Mouse (Mus musculus) brain, adult 2 months (tissue): ENCODE data around the gene Sfxn5.
A peak's percentile ranks its signal among the peaks of the same experiment; 100 is the strongest.

ENCODE experiments used
- DNase-seq: peaks from one replicate; pipeline ENCODE4 v3.0.0; 2011; ENCODE audit warnings: low read depth, low spot score

Sfxn5 gene

DNA sequence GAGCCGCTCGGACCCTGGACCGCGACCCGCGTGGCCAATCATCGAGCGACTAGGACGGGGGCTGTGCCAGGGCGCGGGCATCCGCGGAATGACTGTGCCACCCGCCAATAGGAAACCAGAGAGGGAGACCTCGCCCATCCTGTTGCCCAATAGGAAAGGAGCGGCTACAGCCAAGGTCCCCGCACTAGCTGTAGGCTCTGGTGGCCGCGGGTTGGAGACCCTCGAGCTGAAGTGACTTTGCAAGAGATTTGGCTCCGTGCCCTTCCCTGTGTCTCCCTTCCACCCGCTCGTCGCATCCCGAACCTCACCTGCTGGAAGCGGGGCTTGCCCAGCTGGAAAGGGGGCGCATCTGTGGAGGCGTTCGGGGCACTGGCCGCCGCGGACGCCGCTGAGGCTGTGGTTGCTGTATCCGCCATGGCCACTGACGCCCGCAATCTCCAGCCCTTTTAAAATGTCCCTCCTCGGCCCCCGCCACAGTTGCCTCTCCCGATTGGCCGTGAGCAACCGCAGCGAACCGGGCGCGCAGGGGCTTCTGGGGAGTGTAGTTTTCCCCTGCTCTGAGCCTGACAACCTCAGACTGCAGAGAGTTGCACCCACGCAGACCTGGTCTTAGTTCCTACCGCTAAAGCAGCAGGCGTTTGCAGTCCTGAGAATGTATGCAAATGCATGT lies at the start of gene Sfxn5:
Sfxn5 (minus strand) TSS at position 423 of the 670 bp plus-strand sequence.
- peak; percentile 98 for DNase-seq

DNA sequence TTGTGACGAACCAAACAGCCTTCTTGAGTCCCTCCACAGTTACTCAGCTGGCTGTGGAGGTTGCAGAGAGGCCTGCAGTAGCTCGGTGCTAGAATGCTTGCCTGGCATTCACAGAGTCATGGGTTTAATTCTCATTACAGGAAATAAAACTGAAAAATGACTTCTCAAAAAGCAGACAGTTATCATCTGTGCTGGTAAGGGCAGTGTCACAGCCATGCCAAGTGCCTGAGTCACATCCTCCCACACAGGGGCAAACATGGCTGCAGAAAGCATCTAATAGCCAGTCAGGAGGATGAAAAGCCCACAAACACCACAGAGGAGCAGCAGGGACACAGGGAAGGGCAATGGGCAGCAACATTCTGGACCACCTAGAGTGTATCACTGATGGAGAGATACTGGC lies 49.6 kb upstream of the Sfxn5 start:
- DNase-seq = no peak

DNA sequence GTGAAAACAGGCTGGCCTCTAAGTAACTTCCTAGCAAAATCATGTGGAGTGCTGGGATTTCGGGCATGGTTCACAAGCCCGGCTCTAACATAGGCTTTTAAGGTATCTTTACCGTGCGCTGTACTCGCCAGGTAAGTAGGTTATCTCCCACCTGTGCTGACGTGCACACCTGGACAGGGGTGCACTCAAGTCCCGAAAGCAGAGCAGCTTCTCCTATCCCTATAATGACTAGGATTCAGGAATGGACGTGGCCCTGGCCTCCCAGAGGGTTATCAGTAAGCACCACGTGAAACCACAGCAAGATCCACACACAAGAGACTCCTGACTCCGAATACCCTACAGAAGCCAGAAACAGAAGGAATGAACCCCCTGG lies 48.4 kb upstream of the Sfxn5 start:
- DNase-seq = no peak

DNA sequence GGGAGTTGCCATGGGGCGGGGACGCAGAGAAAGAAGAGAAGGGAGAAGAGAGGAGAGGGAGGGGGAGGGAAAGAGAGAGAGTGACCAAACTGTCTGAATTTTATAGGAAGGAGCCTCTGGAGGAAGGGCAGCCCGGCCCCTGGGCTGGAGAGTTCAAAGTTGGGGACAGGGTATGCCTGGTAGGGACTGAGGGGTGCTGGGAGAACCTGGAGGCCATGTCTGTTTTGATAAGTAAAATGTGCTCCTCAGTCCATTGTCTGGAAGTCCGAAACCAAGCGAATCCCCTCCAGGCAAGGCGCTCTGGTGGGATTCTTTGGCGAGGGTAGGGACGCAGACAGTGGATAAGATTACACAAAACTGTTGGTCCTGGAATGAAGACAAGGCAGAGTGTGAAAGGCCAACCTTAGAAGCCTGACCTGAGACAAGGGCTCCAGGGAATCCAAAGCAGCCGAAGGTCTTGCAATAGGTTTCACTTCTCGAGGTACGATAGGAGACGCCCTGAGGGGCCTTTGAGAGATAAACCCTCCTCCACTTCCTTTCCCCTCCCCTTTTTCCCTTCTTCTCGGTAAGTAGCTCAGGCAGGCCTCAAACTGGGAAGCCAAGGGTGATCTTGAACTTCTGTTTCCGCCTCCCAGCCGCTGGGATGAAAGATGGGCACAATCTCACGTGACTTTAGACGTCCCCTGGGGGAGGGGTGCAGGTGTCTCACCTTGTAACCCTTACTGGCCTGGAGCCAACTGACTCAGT lies 47.9 kb upstream of the Sfxn5 start:
- DNase-seq = no peak

DNA sequence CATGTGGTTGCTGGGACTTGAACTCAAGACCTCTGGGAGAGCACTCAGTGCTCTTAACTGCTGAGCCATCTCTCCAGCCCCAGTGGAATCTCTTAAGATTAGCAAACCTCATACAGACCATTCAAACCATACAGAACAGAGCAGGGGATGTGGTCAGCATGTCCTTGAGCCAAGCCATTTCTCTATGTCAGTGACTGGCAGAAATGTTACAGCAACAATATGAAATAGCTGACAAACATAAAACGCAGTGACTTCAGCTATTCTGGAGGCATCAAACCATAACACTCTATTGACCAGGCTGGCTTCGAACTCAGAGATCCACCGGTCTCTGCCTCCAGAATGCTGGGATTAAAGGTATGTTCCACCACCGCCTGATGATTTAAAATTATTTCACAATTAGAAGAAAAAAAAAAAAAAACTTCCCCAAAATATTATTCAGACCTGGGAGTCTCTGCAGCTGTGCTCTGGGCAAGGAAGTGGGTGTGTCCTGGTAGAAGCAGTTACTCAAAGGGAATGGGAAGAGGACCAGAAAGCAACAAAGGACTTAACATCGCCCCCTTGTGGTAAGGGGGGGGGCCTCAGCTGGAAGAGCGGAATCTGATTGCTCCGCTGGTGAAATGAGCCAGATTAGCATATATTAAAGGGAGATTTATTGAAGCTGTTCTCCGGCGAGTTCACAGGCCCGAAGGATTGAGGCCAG lies 47.1 kb upstream of the Sfxn5 start:
- DNase-seq = peak; percentile 89

DNA sequence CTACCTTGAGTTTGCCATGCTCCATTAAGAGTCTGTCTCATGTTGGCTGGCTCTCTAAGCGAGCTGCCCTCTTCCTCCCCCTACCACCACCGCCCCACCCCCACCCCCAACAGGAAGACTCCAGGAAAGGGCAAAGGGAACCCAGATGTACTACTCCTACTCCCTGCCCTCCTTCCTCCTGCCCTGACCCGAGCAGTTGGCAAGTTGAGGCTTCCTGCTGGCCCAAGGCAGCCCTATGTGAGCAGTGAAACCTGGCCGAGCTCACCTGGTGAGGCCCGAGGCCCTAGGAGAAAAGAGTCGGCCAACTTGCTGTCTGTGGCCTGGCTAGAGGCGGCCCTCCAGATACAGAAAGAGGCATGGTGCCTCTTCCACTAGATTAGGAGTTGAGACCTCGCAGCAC lies 45.4 kb upstream of the Sfxn5 start:
- no peak for DNase-seq

DNA sequence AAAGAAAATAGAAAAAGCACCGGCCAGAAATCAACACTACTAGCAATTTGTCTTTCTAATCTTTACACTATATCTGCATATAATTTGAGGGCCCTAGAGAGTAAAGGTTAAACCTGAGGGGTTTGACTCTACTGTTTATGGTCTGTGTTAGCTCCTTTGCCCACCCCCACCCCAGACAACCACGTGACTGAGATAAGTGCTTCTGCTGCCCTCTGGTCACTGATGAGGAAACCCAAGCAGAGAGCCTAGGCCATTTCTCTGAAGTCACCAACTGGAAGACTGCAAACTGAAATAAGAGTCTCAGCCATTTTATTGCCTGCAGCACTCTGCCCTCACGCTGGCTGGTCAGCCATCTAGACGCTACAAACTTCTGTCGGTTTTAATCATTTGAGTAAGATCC lies 44.7 kb upstream of the Sfxn5 start:
- no peak for DNase-seq

DNA sequence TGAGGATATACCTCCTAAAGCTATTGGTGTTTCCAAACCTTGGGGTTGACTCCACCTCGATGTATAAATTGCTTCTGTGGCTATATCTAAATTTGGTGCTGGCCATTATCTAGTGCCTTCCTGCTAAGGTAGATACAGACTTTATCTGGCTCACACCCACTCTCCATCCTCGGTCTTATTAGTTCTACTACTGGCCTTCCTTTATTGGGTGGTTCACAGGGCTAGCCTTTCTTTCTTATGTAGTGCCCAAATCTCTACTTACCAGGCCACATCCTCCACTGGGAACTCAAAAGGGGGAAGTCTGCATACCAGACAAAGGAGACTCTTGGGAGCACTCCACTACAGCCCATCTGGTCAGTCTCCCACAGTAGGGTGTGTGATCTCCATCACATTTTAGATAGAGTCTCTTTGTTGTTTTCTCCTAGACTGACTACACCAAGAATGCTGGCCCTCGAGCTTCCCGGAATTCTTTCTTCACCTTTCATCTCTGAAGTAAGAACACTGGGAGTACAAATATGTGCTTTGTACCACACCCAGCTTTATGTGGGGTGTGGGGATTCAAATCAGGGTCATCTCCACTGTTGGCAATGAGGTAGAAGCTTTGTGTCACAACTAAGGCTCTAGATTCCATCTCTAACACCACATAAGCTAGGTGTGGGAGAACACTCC lies 44.0 kb upstream of the Sfxn5 start:
- no peak for DNase-seq

DNA sequence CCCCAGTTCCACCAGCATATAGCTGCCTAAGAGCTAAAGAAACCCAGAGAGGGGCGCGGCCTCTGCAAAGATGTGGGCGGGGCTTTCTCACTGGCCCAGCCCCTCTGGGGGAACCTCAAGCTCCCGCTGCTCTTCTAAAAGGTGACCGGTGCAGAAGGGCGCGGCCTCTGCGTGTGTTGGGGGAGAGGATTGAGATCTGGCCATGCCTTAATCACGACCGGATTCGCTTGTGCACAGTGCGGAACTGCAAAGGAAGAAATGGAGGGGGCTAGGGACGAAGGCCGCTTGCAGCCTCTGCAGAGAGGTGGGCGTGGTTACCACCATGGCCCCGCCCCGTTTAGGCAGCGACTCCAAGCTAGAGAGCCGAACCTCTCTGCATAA lies 41.5 kb upstream of the Sfxn5 start:
- peak; percentile 98 for DNase-seq

DNA sequence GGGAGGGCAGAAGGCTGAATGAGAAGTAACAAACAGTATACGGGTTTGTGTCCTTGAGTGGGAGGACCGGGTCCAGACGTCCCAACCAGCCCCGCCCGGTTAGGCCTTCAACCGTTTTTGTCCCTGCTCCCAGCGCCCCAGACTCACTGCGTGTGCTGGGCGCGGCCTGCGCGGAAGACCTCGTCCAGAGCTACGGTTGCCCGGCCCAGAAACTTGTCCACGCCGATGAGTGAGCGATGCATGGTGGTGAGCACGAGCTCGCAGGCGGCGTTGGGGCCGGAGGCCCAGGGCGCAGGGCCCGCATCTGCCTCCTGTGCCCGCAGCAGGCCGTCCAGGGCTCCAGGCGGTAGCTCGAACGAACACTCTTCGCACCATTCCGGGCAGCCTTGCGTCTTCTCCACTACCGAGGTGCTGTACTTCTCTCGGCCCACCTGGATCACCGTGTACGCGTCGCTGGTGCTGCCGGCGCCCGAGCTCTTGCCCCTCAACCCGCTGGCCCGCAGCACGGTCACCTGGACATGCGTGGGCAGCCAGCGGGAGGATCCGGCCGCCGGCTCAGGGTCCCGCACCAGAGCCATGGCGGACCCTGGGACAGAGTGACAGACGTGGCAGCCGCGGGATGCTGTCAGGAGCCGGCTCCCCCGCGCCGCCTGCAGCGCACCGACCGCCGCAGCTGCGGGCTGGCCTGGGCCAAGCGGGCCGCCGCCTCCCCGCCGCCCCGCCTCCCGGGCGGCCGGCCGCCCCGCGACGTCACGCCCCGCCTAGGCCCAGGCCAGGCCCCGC lies 40.9 kb upstream of the Sfxn5 start, which contains the start of gene Rab11fip5:
Rab11fip5 (minus strand) TSS at position 684 of the 783 bp plus-strand sequence.
- DNase-seq = peak; percentile 59

DNA sequence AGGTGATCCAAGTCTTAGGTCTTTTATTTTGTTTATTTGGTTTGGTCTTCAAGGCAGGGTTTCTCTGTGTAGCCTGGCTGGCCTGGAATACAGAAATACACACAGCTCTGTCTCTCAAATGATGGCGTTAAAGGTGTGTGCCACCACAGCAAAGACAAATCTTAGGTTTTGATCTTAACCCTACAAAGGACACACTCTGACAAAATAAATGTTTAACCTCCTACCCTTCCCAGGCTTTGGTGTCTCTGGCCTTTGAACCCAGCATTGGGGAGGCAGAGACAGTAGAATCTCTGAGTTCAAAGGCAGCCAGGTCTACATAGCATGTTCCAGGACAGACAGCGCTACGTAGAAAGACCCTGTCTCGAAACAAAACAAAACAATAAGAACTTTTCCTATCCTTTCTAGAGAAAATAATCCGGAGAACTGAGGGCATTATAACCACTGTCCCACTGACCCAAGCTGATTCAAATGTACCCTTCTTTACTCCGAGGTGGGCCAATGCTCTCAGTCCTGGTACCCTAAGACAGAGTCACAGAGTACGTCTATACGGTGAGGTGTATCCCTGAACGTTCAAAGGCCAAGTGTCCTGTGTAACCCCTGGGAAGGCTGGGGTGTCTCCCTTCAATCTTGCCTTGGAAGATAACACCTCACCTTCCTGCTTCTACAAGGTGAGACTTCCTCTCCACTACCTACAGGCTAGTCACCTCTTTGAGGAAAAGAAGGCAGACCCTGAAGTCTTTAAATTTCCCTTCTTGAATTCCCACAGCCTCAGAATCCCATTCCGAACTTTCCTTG lies 40.0 kb upstream of the Sfxn5 start:
- no peak for DNase-seq

DNA sequence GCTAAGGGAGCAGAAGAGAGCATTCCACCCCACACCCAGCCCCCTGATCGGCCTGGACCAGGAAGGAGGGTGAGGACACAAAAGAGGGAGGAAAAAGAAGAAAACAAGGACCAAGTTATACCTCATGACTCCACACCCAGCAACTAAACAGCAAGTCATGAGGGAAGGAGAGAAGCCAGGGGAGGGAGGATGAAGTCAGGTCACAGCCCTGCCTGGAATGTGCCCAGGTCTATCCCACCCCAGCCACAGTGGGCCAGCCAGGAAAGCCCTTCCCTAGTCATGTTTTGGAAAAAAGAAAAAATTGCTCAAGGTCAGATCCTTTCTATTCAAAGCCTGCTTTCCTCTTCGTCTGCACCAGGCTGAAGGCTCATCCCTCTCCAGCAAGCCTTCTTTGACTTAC lies 39.3 kb upstream of the Sfxn5 start:
- DNase-seq = no peak

DNA sequence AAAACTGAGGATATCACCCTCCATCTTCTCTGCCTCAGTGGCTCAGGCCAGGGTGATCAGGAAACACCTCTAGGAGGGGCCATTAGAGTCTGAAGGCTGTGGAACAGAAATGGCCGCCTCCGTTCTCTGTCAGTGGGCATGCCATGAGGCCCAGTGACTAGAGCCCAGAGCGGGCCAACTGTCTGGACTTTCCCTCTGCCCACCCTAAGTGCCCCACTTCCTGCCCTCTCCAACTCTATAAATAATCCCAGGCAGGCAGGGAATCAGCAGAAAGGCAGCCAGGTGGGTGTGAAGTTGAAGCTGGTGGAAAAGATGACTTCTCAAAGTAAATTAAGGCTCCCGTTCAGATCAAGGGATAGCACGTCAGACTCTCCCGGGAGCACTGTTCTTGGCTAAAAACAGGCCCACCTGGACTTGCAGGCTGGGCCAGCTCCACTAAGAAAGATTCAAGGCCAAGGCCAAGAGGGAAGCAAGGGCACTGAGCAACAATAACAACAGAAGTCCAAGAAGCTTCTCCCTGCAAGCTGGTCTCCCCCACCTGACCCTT lies 38.7 kb upstream of the Sfxn5 start:
- peak; percentile 39 for DNase-seq

DNA sequence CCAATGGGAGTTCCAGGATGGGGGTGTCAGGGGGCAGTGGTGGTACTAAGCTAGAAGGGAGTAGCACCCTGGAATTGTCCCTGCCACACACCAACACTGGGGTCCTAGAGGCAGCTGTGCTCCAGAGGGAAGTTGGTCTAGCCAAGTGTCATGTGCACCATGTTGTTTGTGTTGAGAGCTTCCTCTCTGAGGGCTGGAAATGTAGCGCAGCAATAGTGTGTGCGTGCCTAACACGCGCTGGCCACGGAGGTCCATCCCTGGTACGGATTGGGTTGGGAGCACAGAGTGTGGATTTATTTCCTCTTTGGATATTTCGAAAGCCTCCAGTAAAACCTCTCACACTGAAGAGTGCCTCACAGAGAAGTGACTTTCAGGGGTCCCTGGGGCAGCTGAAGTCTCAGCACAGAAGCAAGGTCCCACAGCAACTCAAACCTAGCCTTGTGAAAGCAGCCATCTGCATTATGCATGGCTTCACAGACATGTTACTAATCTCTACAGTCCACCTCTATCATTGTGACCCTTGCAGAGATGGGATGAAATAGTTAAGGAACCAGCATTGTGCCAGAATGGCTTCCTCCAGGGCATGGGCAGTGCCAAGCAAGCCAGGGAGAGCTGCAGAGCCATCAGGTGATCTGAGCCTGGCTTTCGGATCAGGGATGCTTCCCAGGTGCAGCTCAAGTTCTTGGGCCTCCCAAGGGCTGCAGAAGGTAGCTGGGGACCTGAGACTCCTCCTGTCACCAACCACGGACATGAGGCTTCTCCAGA lies 37.6 kb upstream of the Sfxn5 start:
- peak; percentile 28 for DNase-seq

DNA sequence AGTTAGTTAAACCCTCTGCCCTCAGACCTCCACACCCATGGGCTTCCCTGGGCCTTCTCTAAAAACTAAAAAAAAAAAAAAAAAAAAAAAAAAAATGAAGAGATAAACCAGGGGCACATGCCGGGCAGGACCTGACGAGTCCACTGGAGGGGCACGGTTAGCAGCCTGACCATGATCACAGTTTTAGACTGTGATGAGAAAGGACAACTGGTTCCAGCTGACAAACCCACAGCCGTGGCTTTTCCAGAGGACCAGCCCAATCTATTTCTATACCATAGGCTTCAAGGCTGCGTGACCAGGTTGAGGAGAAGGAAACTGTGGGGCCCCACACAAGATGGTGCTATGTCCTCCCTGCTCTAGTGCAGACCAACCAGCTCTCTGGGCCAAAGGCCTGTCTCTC lies 36.8 kb upstream of the Sfxn5 start:
- DNase-seq = no peak

DNA sequence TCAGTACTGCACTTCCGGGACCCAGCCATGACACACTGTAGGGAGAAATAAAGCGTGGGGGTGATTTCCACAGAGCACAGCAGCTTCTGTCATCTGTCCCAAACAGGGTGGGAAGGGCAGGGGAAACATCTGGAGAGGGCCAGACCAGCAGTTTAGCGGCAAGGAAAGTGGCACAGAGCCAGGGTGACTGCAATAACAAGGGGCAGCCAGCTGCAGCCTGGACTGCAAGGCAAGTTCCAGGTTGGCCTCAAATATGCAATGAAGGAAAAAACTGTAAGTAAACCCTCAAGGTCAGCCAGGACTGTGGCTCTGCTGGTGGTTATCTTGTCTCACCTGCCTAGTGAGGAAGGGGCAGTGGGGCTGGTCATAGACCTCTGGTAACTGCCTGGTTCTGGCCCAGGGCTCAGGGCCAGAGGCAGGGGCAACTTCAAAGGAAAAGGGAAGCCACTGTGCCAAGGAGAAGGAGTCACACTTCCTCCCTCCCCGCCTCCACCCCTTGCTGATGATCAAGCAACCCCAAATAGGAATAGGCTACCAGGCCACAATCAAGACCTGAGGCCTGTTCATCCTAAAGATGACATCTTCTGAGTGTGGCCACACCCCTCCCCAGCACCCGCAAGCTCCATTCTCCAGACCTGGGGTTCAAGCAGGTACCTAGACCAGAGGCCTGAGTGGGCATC lies 36.1 kb upstream of the Sfxn5 start:
- DNase-seq = peak; percentile 51

DNA sequence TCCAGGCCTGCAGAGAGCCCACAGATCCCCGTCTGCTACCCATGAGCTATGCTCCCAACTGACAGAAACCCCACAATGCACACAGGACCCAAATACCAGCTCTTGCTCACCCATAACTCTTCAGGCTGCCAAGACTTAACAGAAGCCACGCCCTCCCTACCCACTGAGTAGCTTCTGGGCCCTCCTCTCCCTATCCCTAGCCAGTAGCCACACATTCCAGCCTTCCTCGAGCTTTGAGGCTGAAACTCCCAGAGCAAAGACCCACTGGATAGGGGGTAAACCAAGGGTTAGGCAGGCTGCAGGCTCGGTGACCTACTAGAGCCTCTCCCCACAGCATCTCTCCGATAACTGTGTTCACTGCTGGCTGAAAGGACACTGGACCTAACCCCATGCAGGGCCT lies 35.5 kb upstream of the Sfxn5 start:
- DNase-seq = no peak

DNA sequence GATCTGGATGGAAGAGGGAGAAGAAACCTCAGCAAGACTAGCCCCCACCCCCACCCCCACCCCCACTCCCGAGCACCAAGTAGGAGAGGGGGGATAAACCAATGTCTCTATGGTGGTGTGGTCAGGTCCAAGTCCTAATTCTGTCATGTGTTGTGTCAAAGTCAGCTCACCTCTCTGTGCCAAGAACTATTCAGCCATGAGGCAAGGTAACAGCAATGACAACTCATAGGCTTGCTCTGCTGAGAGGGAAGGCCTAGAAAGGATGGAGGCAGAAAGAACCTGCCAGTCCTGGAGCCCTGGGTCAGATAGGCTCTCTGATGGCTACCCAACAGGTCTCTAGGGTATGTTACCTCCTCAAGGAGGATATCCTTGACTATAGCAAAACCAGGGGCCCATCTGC lies 34.9 kb upstream of the Sfxn5 start:
- no peak for DNase-seq

DNA sequence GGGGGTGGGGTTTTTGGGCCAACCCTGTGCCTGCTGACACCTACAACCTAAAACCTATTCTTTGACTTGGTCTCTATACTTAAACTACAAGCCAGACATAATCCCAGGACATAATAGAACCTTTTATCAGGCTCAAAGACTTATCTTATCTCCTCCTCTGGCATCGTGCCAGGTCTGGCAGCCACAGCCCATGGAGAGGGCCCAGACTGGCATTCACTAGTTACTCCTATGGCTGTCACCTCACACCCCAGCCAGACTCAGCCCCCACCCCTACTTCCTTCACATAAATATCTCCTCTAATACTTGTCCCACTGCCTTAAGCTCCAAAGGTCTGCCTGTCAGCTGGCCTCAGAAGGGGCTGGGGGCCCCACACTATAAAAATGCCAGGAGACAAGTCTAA lies 33.2 kb upstream of the Sfxn5 start:
- DNase-seq = no peak
